Mouse (Mus musculus) myocyte (in vitro differentiated cells): ENCODE measurements at regions not wholly inside any gene's neighbourhood (a gene's known extent, or its start where the extent isn't known, plus 50 kb on each side); places are given as distances from the start of the nearest gene placed in this dataset.
"Not testable (repeated sequence)": the region's sequence is repeated elsewhere in the genome, so short reads cannot be mapped to it uniquely, and the experiment has no call there.

Experiments
- CEBPB ChIP-seq: IDR thresholded peaks from 2 replicates; pipeline ENCODE4 v1.6.1; 2011; ENCODE audit warnings: mild to moderate bottlenecking, moderate library complexity; ENCODE audit not compliant: poor library complexity, insufficient read depth, severe bottlenecking
- MAX ChIP-seq: IDR thresholded peaks from one replicate; pipeline ENCODE4 v1.6.1; 2011; ENCODE audit warnings: low read depth, mild to moderate bottlenecking, control low read depth
- MYOG ChIP-seq, 3 experiments: IDR thresholded peaks; one replicate each; pipeline ENCODE4 v1.6.1; 2011; ENCODE audit warnings: control low read depth in 2 of 3, low read depth in 2 of 3, mild to moderate bottlenecking in 2 of 3; ENCODE audit not compliant: insufficient read length in 2 of 3, control insufficient read depth in 1 of 3, insufficient read depth in 1 of 3
- POLR2A ChIP-seq: IDR thresholded peaks from one replicate; pipeline ENCODE4 v1.6.1; 2011; ENCODE audit warnings: low read depth, mild to moderate bottlenecking, control low read depth, moderate library complexity; ENCODE audit not compliant: insufficient read length
- POLR2AphosphoS2 ChIP-seq: IDR thresholded peaks from one replicate; pipeline ENCODE4 v1.6.1; 2011; ENCODE audit warnings: low read depth, control low read depth; ENCODE audit not compliant: insufficient read length
- TCF12 ChIP-seq: IDR thresholded peaks from one replicate; pipeline ENCODE4 v1.6.1; 2011; ENCODE audit warnings: mild to moderate bottlenecking, control low read depth; ENCODE audit not compliant: poor library complexity, insufficient read depth, severe bottlenecking
- TCF3 ChIP-seq: IDR thresholded peaks from one replicate; pipeline ENCODE4 v1.6.1; 2011; ENCODE audit warnings: low read depth, control low read depth; ENCODE audit not compliant: insufficient read length
- USF1 ChIP-seq: IDR thresholded peaks from one replicate; pipeline ENCODE4 v1.6.1; 2011; ENCODE audit warnings: low read depth, mild to moderate bottlenecking, control low read depth, moderate library complexity

DNA sequence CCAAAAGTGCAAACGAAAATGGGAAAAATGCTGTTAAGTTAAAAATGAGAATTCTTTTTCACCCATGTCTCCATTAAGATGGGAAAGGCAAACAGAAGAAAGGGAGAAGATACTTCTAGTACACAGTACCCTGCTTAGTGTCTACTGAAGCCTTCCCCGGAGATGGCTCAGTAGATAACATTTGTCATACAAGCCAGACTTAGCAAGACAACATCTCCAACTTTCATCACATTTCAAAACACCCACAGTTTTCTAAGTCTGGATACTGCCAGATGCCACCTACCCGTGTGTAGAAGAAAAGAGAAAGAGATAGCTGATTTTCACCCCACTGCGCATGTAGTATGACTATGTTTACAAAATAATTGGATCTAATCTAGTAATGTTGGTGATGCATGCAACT lies 174.5 kb upstream of the Cpne8 start:
- not testable (repeated sequence) for TF ChIP-seq POLR2A; TCF12; MAX; CEBPB; MYOG (IDR thresholded peaks at IDR 0.05; ENCODE audit: control insufficient read depth in 1 of 3, insufficient read depth in 1 of 3, insufficient read length in 2 of 3, low read depth in 2 of 3); POLR2AphosphoS2; USF1; TCF3
